Mouse (Mus musculus): Measurements from ENCODE around the gene Olfml1. TPM values are rescaled to one million over a fixed set of nuclear protein-coding genes. Genes with fewer than 3 reads are reported as not detected.

The Olfml1 gene
- polyA plus RNA-seq, 1 experiment from 2014 or later, result 0.28 TPM

DNA sequence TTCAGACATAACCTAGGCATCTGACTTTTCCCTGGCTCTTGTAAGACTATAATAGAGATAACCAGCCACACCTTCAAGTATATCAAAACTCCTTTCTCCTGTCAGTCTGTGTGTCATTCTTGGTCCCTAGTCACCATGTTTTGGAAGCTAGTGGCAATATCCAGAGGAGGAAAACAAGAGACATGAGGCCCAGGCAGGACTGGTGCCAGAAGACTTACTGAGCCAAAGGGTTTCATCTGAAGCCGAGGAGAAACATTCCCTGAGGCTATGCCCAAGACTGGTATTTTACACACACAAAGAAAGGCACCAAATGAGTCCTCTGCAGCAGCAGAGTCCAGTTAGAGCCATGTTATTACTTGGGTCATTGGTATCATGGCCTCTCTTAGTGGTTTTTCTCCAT lies 22.2 kb upstream of the Olfml1 start:
- no peak overlapping the region for H3K4me3 ChIP-seq (ENCODE audit: low read depth, low read length)
- no peaks in the 10 kb centered on the region for H3K4me1 ChIP-seq (ENCODE audit: control insufficient read depth, insufficient read depth, low read length)
- ATAC-seq (ENCODE audit: low read depth), result no peak
- no peaks in the 10 kb centered on the region for H3K27me3 ChIP-seq (ENCODE audit: control insufficient read depth, insufficient read depth, low read length)
- no peak overlapping the region for H3K4me2 ChIP-seq (ENCODE audit: low read depth, low read length)
- no peaks in the 10 kb centered on the region for H3K9me3 ChIP-seq (ENCODE audit: control insufficient read depth, low read length)
- WGBS, result 75% methylated on average over 1 of the region's 1 CpGs
- no peaks in the 10 kb centered on the region for H3K36me3 ChIP-seq (ENCODE audit: control insufficient read depth, insufficient read depth, low read length)
- no peak overlapping the region for H3K27ac ChIP-seq (ENCODE audit: low read depth, low read length)
- no peak overlapping the region for H3K9ac ChIP-seq (replicated peaks; ENCODE audit: low read depth, low read length)

DNA sequence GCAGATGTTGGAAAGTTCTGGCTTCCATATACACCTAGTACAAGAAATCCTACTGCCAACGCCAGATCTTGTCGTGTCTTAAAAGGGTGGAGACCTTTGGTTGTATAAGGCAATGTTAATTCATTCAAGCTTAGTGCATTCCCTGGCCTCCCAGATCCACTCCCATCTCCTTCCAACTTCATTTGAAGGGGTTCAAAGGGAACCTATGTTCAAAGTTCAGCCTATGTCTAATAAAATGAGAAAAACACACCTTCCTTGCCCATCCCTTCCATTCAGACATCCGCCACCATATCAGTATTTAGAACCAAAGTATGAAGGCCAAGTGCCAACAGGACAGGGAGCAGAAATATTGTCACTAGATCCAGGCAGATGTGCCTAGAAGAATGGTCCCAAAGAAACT lies 19.4 kb upstream of the Olfml1 start:
- H3K4me3 ChIP-seq (ENCODE audit: low read depth, low read length), result no peak overlapping the region
- H3K27ac ChIP-seq (ENCODE audit: low read depth, low read length), result no peak overlapping the region
- no peak overlapping the region for H3K9ac ChIP-seq (replicated peaks; ENCODE audit: low read depth, low read length)
- H3K9me3 ChIP-seq (ENCODE audit: control insufficient read depth, low read length), result no peaks in the 10 kb centered on the region
- H3K27me3 ChIP-seq (ENCODE audit: control insufficient read depth, insufficient read depth, low read length), result no peaks in the 10 kb centered on the region
- 93% methylated on average over 3 of the region's 3 CpGs for WGBS
- no peaks in the 10 kb centered on the region for H3K4me1 ChIP-seq (ENCODE audit: control insufficient read depth, insufficient read depth, low read length)
- no peak for ATAC-seq (ENCODE audit: low read depth)
- H3K36me3 ChIP-seq (ENCODE audit: control insufficient read depth, insufficient read depth, low read length), result no peaks in the 10 kb centered on the region
- no peak overlapping the region for H3K4me2 ChIP-seq (ENCODE audit: low read depth, low read length)

DNA sequence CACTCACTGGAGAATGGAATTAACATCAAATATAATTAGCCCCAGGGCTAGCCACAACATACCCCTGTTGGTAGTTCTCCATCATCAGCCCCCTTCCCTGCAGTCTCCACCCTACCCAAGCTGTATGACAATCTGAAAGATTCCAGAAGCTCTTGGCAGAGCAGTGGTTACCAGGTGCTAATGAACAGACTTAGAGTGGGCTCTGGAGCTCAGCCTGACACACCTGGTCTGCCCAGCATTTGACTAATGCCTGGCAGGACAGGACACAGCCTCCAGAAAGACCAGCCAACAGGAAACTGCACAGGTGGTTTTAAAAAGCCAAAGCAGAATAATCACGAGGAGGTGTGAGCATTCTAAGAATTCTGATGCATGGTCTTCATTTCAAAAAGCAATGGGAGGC lies 13.8 kb upstream of the Olfml1 start:
- Histone ChIP-seq H3K27me3 (ENCODE audit: control insufficient read depth, insufficient read depth, low read length) (no peaks in the 10 kb centered on the region), H3K36me3 (ENCODE audit: control insufficient read depth, insufficient read depth, low read length) (no peaks in the 10 kb centered on the region), H3K4me3 (ENCODE audit: low read depth, low read length) (no peak overlapping the region), H3K4me1 (ENCODE audit: control insufficient read depth, insufficient read depth, low read length) (no peaks in the 10 kb centered on the region), H3K4me2 (ENCODE audit: low read depth, low read length) (no peak overlapping the region), H3K27ac (ENCODE audit: low read depth, low read length) (no peak overlapping the region), H3K9me3 (ENCODE audit: control insufficient read depth, low read length) (no peaks in the 10 kb centered on the region), H3K9ac (replicated peaks; ENCODE audit: low read depth, low read length) (no peak overlapping the region)
- WGBS, result 72% methylated on average over 1 of the region's 1 CpGs
- no peak for ATAC-seq (ENCODE audit: low read depth)

DNA sequence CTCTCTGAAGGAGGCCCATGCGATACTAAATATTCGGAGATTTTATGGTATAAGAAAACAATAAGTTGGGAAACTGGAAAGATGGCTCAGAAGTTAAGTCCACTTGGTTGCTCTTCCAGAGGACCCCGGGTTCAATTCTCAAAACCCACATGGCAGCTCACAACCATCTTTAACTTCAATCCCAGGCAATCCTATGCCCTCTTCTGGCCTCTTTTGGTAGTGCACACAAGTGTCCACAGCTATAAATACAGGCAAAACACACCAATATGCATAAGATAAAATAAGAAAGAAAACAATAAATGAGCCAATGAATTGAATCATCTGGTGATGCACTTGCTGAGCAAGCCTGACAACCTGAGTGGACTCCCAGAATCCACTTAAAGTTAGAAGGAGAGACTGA lies 11.3 kb upstream of the Olfml1 start:
- Histone ChIP-seq H3K4me1 (ENCODE audit: control insufficient read depth, insufficient read depth, low read length) (no peaks in the 10 kb centered on the region), H3K9me3 (ENCODE audit: control insufficient read depth, low read length) (no peaks in the 10 kb centered on the region), H3K27ac (ENCODE audit: low read depth, low read length) (no peak overlapping the region), H3K4me2 (ENCODE audit: low read depth, low read length) (no peak overlapping the region), H3K27me3 (ENCODE audit: control insufficient read depth, insufficient read depth, low read length) (no peaks in the 10 kb centered on the region), H3K9ac (replicated peaks; ENCODE audit: low read depth, low read length) (no peak overlapping the region), H3K36me3 (ENCODE audit: control insufficient read depth, insufficient read depth, low read length) (no peaks in the 10 kb centered on the region), H3K4me3 (ENCODE audit: low read depth, low read length) (no peak overlapping the region)
- no peak for ATAC-seq (ENCODE audit: low read depth)
- WGBS, result 92% methylated on average over 3 of the region's 3 CpGs

DNA sequence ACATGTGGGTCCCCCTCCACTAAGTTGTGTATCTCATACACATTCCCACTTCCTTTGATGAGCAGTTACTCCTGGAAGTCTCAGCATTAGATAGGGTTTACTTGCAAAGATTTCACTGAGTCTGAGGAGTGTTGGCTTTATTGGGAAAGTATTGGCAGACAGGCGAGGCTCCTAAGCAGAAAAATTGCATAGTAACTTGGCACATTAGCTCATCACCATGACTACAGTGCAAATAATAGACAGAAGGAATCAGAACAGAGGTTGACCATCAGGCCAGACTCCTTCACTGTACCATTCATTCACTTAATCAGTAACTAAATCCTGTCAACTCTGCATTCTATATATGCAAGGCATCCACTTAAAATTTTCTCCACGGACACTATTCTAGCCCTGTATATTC lies 6.6 kb upstream of the Olfml1 start:
- H3K4me3 ChIP-seq (ENCODE audit: low read depth, low read length), result no peak overlapping the region
- no peaks in the 10 kb centered on the region for H3K4me1 ChIP-seq (ENCODE audit: control insufficient read depth, insufficient read depth, low read length)
- H3K4me2 ChIP-seq (ENCODE audit: low read depth, low read length), result no peak overlapping the region
- ATAC-seq (ENCODE audit: low read depth), result no peak
- no peak overlapping the region for H3K27ac ChIP-seq (ENCODE audit: low read depth, low read length)
- 85% methylated on average over 2 of the region's 2 CpGs for WGBS
- no peaks in the 10 kb centered on the region for H3K36me3 ChIP-seq (ENCODE audit: control insufficient read depth, insufficient read depth, low read length)
- no peaks in the 10 kb centered on the region for H3K27me3 ChIP-seq (ENCODE audit: control insufficient read depth, insufficient read depth, low read length)
- no peaks in the 10 kb centered on the region for H3K9me3 ChIP-seq (ENCODE audit: control insufficient read depth, low read length)
- H3K9ac ChIP-seq (replicated peaks; ENCODE audit: low read depth, low read length), result no peak overlapping the region

DNA sequence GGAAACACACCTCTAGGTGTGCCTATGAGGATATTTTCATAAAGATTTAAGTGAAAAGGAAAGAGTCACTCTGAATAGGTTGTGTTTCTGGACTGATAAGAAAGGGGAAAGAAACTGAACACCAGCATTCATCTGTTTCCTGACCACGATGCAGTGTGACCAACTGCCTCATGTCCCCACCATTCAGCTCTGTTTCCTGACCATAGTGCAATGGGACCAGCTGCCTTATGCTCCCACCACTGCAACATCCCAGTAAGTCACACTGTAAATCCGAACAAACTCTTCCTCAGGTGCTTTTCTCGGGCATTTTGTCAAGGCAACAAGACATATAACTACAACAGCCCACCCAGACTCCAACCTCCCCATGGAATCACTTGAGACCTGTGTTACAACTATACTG lies 5.7 kb upstream of the Olfml1 start:
- no peak overlapping the region for H3K4me3 ChIP-seq (ENCODE audit: low read depth, low read length)
- no peak overlapping the region for H3K4me2 ChIP-seq (ENCODE audit: low read depth, low read length)
- no peaks in the 10 kb centered on the region for H3K27me3 ChIP-seq (ENCODE audit: control insufficient read depth, insufficient read depth, low read length)
- H3K9ac ChIP-seq (replicated peaks; ENCODE audit: low read depth, low read length), result no peak overlapping the region
- H3K9me3 ChIP-seq (ENCODE audit: control insufficient read depth, low read length), result no peaks in the 10 kb centered on the region
- H3K27ac ChIP-seq (ENCODE audit: low read depth, low read length), result no peak overlapping the region
- no peaks in the 10 kb centered on the region for H3K4me1 ChIP-seq (ENCODE audit: control insufficient read depth, insufficient read depth, low read length)
- no peaks in the 10 kb centered on the region for H3K36me3 ChIP-seq (ENCODE audit: control insufficient read depth, insufficient read depth, low read length)
- ATAC-seq (ENCODE audit: low read depth), result no peak
- 86% methylated on average over 3 of the region's 3 CpGs for WGBS

DNA sequence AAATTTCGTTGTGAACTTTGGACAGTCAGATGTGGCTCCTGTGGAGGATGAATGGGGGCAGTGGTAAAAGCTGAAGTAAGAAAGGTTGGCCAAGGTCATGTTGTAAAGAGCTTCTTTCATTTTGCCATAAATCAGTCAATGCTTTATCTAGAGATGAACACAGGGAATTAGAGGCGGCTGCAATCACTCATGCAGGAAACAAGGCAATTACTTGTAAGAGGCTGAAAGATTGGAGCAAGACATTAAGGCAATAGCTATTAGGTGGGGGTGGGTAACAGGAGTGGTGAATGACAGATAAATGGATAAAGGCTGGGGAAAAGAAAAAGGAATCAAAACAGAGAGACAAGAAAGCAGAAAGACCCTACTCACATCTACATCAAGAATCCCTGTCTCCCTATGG lies 3.5 kb upstream of the Olfml1 start:
- 17% methylated on average over 2 of the region's 2 CpGs for WGBS
- H3K9me3 ChIP-seq (ENCODE audit: control insufficient read depth, low read length), result no peaks in the 10 kb centered on the region
- H3K4me1 ChIP-seq (ENCODE audit: control insufficient read depth, insufficient read depth, low read length), result no peaks in the 10 kb centered on the region
- peak; percentile 66; the same call in 1 of the 2 replicates for ATAC-seq (ENCODE audit: low read depth)
- H3K36me3 ChIP-seq (ENCODE audit: control insufficient read depth, insufficient read depth, low read length), result no peaks in the 10 kb centered on the region
- no peak overlapping the region for H3K27ac ChIP-seq (ENCODE audit: low read depth, low read length)
- H3K4me3 ChIP-seq (ENCODE audit: low read depth, low read length), result no peak overlapping the region
- no peak overlapping the region for H3K4me2 ChIP-seq (ENCODE audit: low read depth, low read length)
- H3K9ac ChIP-seq (replicated peaks; ENCODE audit: low read depth, low read length), result no peak overlapping the region
- no peaks in the 10 kb centered on the region for H3K27me3 ChIP-seq (ENCODE audit: control insufficient read depth, insufficient read depth, low read length)

DNA sequence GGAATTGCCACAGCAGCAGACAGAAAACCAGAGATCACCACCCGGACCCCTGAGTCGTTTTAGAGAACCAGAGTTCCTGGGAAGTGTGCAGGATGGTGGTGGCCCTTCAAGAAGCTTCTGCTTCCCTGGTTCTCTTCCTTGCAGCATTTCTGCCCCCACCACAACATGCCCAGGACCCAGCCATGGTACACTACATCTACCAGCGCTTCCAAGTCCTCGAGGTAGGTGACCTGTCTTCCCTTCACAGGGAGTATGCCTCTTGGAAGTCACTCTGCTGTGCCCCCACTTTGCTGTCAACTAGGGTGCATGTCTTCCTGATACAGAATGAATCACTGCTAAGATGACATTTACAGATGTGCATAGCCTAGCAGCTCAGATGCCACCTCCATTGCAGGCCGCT lies 428 bp downstream of the Olfml1 start:
- Histone ChIP-seq H3K27ac (ENCODE audit: low read depth, low read length) (no peak overlapping the region), H3K9me3 (ENCODE audit: control insufficient read depth, low read length) (no peaks in the 10 kb centered on the region), H3K4me2 (ENCODE audit: low read depth, low read length) (0 out of 2 replicates have a peak overlapping the region, but pooled peaks have one; percentile 8), H3K4me3 (ENCODE audit: low read depth, low read length) (no peak overlapping the region), H3K27me3 (ENCODE audit: control insufficient read depth, insufficient read depth, low read length) (no peaks in the 10 kb centered on the region), H3K36me3 (ENCODE audit: control insufficient read depth, insufficient read depth, low read length) (no peaks in the 10 kb centered on the region), H3K4me1 (ENCODE audit: control insufficient read depth, insufficient read depth, low read length) (no peaks in the 10 kb centered on the region), H3K9ac (replicated peaks; ENCODE audit: low read depth, low read length) (no peak overlapping the region)
- ATAC-seq (ENCODE audit: low read depth), result no peak
- 81% methylated on average over 5 of the region's 5 CpGs for WGBS

DNA sequence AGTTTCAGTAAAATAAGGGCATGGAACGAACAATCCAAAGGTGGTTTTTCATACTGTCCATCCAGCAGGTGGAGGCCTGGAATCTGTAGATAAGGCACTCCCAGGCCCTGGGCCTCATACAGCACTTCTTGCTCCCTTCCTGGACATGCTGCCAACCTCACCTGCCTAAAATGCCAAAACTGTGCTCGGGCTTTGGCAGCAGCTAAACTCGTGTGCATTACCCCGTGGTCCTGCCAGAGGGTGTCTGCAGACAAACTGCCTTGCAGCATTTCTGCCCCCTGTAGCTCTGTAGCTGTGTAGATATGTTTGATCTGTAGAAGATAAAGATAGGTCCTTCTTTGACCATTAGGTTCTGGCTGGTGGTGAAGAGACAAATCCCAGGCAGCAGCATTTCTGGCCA lies 1.7 kb downstream of the Olfml1 start:
- Histone ChIP-seq H3K4me3 (ENCODE audit: low read depth, low read length) (no peak overlapping the region), H3K4me1 (ENCODE audit: control insufficient read depth, insufficient read depth, low read length) (no peaks in the 10 kb centered on the region), H3K4me2 (ENCODE audit: low read depth, low read length) (peak overlapping the region; percentile 2; the same call in 1 of the 2 replicates), H3K27ac (ENCODE audit: low read depth, low read length) (no peak overlapping the region), H3K9me3 (ENCODE audit: control insufficient read depth, low read length) (no peaks in the 10 kb centered on the region), H3K9ac (replicated peaks; ENCODE audit: low read depth, low read length) (no peak overlapping the region), H3K36me3 (ENCODE audit: control insufficient read depth, insufficient read depth, low read length) (no peaks in the 10 kb centered on the region), H3K27me3 (ENCODE audit: control insufficient read depth, insufficient read depth, low read length) (no peaks in the 10 kb centered on the region)
- WGBS, result 82% methylated on average over 4 of the region's 4 CpGs
- no peak for ATAC-seq (ENCODE audit: low read depth)

DNA sequence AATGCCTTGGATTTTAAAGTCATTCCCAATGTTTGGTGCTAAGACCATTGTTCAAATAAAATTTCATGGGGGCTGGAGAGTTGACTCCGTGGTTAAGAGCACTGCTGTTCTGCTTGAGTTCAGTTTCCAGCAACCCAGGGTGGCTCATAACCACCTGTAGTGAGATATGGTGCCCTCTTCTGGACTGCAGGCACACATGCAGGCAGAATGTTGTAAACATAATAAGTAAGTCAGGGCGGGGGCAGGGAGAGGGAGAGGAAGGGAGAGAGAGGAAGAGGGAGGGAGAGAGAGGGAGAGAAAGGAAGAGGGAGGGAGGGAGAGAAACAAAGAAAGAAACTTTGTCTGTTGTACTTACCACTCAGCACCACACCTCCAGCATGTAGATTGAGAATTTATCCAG lies 6.6 kb downstream of the Olfml1 start:
- no peak for ATAC-seq (ENCODE audit: low read depth)
- Histone ChIP-seq H3K4me1 (ENCODE audit: control insufficient read depth, insufficient read depth, low read length) (no peaks in the 10 kb centered on the region), H3K4me2 (ENCODE audit: low read depth, low read length) (no peak overlapping the region), H3K27ac (ENCODE audit: low read depth, low read length) (no peak overlapping the region), H3K36me3 (ENCODE audit: control insufficient read depth, insufficient read depth, low read length) (no peaks in the 10 kb centered on the region), H3K9me3 (ENCODE audit: control insufficient read depth, low read length) (no peaks in the 10 kb centered on the region), H3K27me3 (ENCODE audit: control insufficient read depth, insufficient read depth, low read length) (no peaks in the 10 kb centered on the region), H3K4me3 (ENCODE audit: low read depth, low read length) (no peak overlapping the region), H3K9ac (replicated peaks; ENCODE audit: low read depth, low read length) (no peak overlapping the region)
- WGBS, result 69% methylated on average over 2 of the region's 2 CpGs
